Mouse (Mus musculus) lung, embryonic 14.5 days (tissue): ENCODE data around the gene Rpl9. TPM values are rescaled to one million over a fixed set of nuclear protein-coding genes. Genes with fewer than 3 reads are reported as not detected.

Experiments used
- ATAC-seq: fragments of 200-750 bp; cut with Nextera tagmentation; 2 replicates; pipeline ENCODE4 v1.8.0; 2017; ENCODE audit warnings: mild to moderate bottlenecking, moderate TSS enrichment, moderate library complexity; ENCODE audit not compliant: insufficient read depth
- DNase-seq: peaks from one replicate; pipeline ENCODE4 v3.0.0-alpha.2; 2015
- H3K27ac ChIP-seq: fragments of 300-500 bp; sonication (generic); 2 replicates; pipeline ENCODE4 v1.5.1; 2014; ENCODE audit warnings: low read depth, mild to moderate bottlenecking, moderate library complexity
- H3K27me3 ChIP-seq: fragments of 300-500 bp; sonication (generic); 2 replicates; pipeline ENCODE4 v1.6.1; 2014; ENCODE audit warnings: low read length, control low read depth; ENCODE audit not compliant: insufficient read depth
- H3K36me3 ChIP-seq: fragments of 300-500 bp; sonication (generic); 2 replicates; pipeline ENCODE4 v1.6.1; 2014; ENCODE audit warnings: control low read depth; ENCODE audit not compliant: insufficient read depth
- H3K4me1 ChIP-seq: fragments of 300-500 bp; sonication (generic); 2 replicates; pipeline ENCODE4 v1.6.1; 2014; ENCODE audit warnings: antibody characterized with exemption, control low read depth; ENCODE audit not compliant: insufficient read depth
- H3K4me2 ChIP-seq: fragments of 300-500 bp; sonication (generic); 2 replicates; pipeline ENCODE4 v1.6.1; 2014; ENCODE audit warnings: mild to moderate bottlenecking
- H3K4me3 ChIP-seq: fragments of 300-500 bp; sonication (generic); 2 replicates; pipeline ENCODE4 v1.5.1; 2014; ENCODE audit warnings: low read depth, low read length
- H3K9ac ChIP-seq: fragments of 300-500 bp; sonication (generic); 2 replicates; pipeline ENCODE4 v1.6.1; 2014
- H3K9me3 ChIP-seq: fragments of 300-500 bp; sonication (generic); 2 replicates; pipeline ENCODE4 v1.6.1; 2016; ENCODE audit warnings: low read depth, low read length, control low read depth
- CTCF ChIP-seq: IDR thresholded peaks from 2 replicates; pipeline ENCODE4 v1.5.1; 2016; ENCODE audit warnings: antibody characterized with exemption, low read depth
- WGBS: fragments of 180-500 bp; shearing (Covaris S2); extraction: QIAGEN DNeasy Blood & Tissue Kit; methylation state at CpG from one replicate; pipeline ENCODE4 v1.1.7; 2014; 5-methylcytosine and 5-hydroxymethylcytosine counted together
- polyA plus RNA-seq: library from polyadenylated mRNA; unstranded; fragments of >200 nt; fragmentation: Nextera tagmentation; extraction: Ambion mirVana; gene quantifications from 2 replicates; pipeline ENCODE4 v1.2.1, GENCODE M21; 2014

Rpl9 gene
- polyA plus RNA-seq, 1 experiment from 2014 or later, result 1,227 TPM

- Histone ChIP-seq H3K4me1 (no peaks in the 10 kb centered on the region), H3K27ac (no peak overlapping the region), H3K27me3 (no peaks in the 10 kb centered on the region), H3K9ac (no peak overlapping the region), H3K9me3 (no peaks in the 10 kb centered on the region), H3K36me3 (peaks cover 33% of the 10 kb centered on the region; the same call in 1 of the 2 replicates), H3K4me3 (no peak overlapping the region), H3K4me2 (no peak overlapping the region)
- no peak for DNase-seq
- no peak for ATAC-seq
- no peak for TF ChIP-seq CTCF
- WGBS, result 45% methylated on average over 4 of the region's 4 CpGs
These were observed 37.1 kb upstream of the Rpl9 start for GRCm38 (mm10) chr5:65428321-65428720.

DNA sequence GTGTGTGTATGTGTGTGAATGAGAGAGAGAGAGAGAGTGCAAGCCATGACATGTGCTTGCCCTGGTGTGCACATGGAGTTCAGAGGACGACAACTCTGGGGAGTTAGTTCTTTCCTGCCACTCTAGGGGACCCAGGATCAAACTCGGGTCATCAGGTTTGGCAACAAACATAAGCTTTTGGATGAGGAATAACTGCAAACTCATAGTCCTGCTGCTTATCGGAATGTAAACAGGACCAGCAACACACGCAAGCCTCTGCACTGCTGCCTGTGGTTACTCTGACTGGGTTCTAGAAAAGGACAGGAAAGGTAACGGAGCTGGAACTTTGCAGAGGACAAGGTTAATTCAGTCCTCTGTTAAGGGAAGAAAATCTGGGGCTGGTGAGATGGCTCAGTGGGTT is 34.0 kb upstream of the Rpl9 start:
- ATAC-seq, result no peak
- no peak overlapping the region for H3K9ac ChIP-seq
- no peaks in the 10 kb centered on the region for H3K4me1 ChIP-seq
- no peak overlapping the region for H3K27ac ChIP-seq
- no peaks in the 10 kb centered on the region for H3K9me3 ChIP-seq
- H3K36me3 ChIP-seq, result peaks cover 56% of the 10 kb centered on the region
- TF ChIP-seq CTCF, result no peak
- no peak overlapping the region for H3K4me2 ChIP-seq
- DNase-seq, result no peak
- WGBS, result 79% methylated on average over 5 of the region's 5 CpGs
- no peak overlapping the region for H3K4me3 ChIP-seq
- no peaks in the 10 kb centered on the region for H3K27me3 ChIP-seq

DNA sequence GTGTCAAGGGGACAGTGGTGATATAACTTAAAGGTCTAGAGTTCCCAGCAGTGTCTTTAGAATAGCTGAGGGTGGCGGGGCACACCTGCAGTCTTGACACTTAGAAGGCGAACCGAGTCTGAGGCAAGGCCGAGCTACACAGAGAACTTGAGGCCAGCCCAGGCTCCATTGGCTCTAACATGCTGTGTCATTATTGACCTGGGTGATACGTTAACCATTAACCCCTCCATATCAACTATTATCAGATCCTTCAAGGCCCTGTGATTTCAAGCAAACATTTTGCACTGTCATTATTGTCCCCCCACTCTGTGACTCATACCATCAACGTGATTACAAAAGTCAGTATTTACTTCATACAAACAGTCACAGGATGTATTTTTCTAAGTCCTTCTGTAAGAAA is 33.0 kb upstream of the Rpl9 start:
- H3K4me2 ChIP-seq, result no peak overlapping the region
- H3K9ac ChIP-seq, result no peak overlapping the region
- DNase-seq (no peak), ATAC-seq (no peak)
- H3K36me3 ChIP-seq, result peaks cover 63% of the 10 kb centered on the region
- H3K4me1 ChIP-seq, result no peaks in the 10 kb centered on the region
- H3K27me3 ChIP-seq, result no peaks in the 10 kb centered on the region
- 70% methylated on average over 6 of the region's 6 CpGs for WGBS
- H3K4me3 ChIP-seq, result no peak overlapping the region
- no peak overlapping the region for H3K27ac ChIP-seq
- no peak for TF ChIP-seq CTCF
- no peaks in the 10 kb centered on the region for H3K9me3 ChIP-seq

DNA sequence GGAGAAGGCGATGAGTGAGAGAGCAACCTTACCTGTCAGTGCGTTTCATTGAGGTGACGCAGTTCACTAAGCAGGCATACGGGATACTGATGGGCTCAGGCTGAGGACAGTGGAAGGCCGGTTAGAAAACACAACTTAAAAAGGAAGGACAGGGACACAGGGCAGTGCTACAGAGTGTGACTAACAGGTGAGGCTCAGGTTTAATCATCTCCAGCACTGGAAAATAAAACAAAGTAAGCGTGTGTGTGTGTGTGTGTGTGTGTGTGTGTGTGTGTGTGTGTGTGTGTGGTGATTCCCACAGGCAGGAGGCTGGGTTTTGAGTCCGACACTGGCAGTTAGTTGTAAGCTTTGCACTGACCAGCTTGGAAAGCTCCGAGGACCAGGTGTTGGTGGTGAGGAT is 31.6 kb upstream of the Rpl9 start:
- H3K27ac ChIP-seq, result no peak overlapping the region
- H3K4me2 ChIP-seq, result no peak overlapping the region
- WGBS, result 91% methylated on average over 8 of the region's 8 CpGs
- H3K27me3 ChIP-seq, result no peaks in the 10 kb centered on the region
- DNase-seq (no peak), ATAC-seq (no peak)
- peaks cover 74% of the 10 kb centered on the region for H3K36me3 ChIP-seq
- no peaks in the 10 kb centered on the region for H3K9me3 ChIP-seq
- no peak overlapping the region for H3K4me3 ChIP-seq
- H3K9ac ChIP-seq, result no peak overlapping the region
- no peaks in the 10 kb centered on the region for H3K4me1 ChIP-seq
- TF ChIP-seq CTCF, result no peak

- Histone ChIP-seq H3K9ac (no peak overlapping the region), H3K36me3 (peaks cover 78% of the 10 kb centered on the region), H3K4me3 (no peak overlapping the region), H3K4me2 (no peak overlapping the region), H3K4me1 (no peaks in the 10 kb centered on the region), H3K27ac (no peak overlapping the region), H3K27me3 (no peaks in the 10 kb centered on the region), H3K9me3 (no peaks in the 10 kb centered on the region)
- WGBS, result 75% methylated on average over 6 of the region's 6 CpGs
- no peak for ATAC-seq
- DNase-seq, result no peak
- TF ChIP-seq CTCF, result no peak
These were observed 29.6 kb upstream of the Rpl9 start for GRCm38 (mm10) chr5:65420822-65421221.

DNA sequence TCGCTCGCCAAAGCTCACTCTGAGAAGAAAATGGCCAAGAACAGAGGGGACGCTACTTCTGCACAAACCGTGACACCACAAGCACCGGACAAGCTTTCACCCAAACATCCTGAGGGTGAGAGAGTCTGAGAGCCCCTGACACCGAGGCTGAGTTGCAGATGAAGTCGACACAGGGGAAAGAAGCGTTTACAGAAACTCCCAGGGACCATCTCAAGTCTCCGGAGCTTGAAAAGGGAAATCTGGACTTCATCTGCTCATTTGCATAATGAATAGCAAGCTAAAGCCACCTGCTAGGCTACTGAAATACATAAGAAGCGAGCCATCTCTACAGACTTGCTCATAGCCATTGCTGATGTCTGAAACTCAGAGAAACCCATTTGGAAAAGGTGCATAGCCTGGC is 27.9 kb upstream of the Rpl9 start:
- Histone ChIP-seq H3K36me3 (peaks cover 70% of the 10 kb centered on the region), H3K27me3 (no peaks in the 10 kb centered on the region)
- no peak for TF ChIP-seq CTCF

GRCm38 (mm10) chr5:65415653-65416458 is 24.6 kb upstream of the Rpl9 start:
- no peaks in the 10 kb centered on the region for H3K4me1 ChIP-seq
- peak overlapping the region; percentile 87 for H3K27ac ChIP-seq
- ATAC-seq (peak; percentile 89), DNase-seq (peak; percentile 84)
- H3K36me3 ChIP-seq, result peaks cover 63% of the 10 kb centered on the region
- H3K9ac ChIP-seq, result peak overlapping the region; percentile 40
- H3K4me2 ChIP-seq, result peak overlapping the region; percentile 12
- WGBS, result 16% methylated on average over 26 of the region's 26 CpGs
- no peak overlapping the region for H3K4me3 ChIP-seq
- no peaks in the 10 kb centered on the region for H3K9me3 ChIP-seq
- peak; percentile 17; the same call in 1 of the 2 replicates for TF ChIP-seq CTCF
- H3K27me3 ChIP-seq, result no peaks in the 10 kb centered on the region

More for the DNA sequence above, 27.9 kb upstream of the Rpl9 start:
- WGBS, result 79% methylated on average over 10 of the region's 10 CpGs
- Histone ChIP-seq H3K9ac (no peak overlapping the region), H3K4me1 (no peaks in the 10 kb centered on the region), H3K27ac (no peak overlapping the region), H3K4me3 (no peak overlapping the region), H3K4me2 (no peak overlapping the region), H3K9me3 (no peaks in the 10 kb centered on the region)
- ATAC-seq (no peak), DNase-seq (no peak)
